Mouse (Mus musculus) urinary bladder, postnatal 4 days (tissue): ENCODE measurements around the gene Kat14.
"Not testable (repeated sequence)": the region's sequence is repeated elsewhere in the genome, so short reads cannot be mapped to it uniquely, and the experiment has no call there.

Experiments used
- DNase-seq, 2 experiments: peaks; one replicate each; pipeline ENCODE4 v3.0.0; 2021 to 2022; ENCODE audit warnings: low spot score in 2 of 2

Kat14 gene

DNA sequence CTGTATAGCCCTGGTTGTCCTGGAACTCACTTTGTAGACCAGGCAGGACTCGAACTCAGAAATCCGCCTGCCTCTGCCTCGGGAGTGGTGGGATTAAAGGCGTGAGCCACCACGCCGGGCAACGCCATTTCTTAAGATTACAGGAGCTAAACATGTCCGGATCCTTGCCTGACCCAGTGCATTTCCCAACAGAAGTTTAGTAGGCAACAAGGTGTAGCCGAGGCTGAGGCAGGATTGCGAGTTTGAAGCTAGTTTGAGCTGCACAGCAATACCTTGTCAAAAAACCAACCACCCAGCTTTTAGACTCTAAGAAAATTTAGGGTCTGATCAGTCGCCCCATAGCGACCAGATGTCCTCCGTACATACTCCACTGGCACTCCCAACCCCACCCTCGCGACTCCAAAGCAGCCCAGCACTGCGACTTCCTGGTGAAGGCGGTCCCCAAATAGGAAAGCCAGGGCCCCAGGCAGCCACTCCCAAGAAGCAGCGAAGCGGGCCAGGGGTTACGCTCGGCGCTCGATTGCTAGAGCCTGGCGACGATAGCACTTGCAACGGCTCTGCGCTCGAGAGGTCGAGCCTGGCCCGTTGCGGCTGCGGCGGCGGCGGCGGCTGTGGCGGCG lies at the start of gene Kat14, which contains the start of gene Pet117:
TSS of gene Kat14 (plus strand) at position 584 of the 620 bp plus-strand sequence.
TSS of gene Pet117 (plus strand) at position 597 of the 620 bp plus-strand sequence.
- DNase-seq: peak; percentile 92 to 94

DNA sequence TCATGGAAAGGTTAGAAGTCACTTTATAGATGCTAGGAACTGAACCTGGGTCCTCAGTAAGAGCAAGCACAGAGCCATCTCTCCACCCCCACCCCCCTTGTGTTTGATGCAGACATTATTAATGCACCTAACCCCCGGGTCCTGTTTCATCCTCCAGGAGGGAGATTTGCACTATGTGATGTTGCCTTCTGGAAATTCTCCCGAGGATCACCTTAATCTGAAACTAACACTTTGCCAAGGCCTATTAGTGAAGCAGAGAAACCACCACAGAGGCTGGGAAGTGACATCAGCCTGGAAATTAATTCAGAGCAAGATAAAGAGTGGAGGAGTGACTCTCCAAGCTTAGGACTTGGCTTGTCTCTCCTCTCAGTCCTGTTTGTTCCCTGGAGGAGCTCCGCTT lies 44.6 kb upstream of the Kat14 start:
- no peak for DNase-seq

DNA sequence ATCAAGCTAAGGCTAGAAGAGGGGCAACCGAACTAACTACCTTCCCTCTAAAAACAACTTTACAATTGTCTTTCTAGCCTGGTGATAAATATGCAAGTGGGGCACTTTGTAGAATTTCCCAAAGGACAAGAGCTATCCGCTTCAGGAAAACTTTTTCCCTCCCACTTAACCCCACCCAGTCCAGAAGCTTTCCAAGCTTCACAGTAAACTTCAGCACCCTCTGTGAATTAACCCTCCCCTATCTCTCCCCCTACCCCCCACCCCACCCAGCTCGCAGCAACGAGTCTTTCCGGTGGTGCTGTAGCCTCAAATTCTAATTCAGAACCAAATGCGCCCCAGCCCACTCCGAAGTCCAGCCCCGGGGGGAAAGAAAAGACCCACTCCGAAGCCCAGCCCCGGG lies 39.3 kb upstream of the Kat14 start:
- no peak for DNase-seq

DNA sequence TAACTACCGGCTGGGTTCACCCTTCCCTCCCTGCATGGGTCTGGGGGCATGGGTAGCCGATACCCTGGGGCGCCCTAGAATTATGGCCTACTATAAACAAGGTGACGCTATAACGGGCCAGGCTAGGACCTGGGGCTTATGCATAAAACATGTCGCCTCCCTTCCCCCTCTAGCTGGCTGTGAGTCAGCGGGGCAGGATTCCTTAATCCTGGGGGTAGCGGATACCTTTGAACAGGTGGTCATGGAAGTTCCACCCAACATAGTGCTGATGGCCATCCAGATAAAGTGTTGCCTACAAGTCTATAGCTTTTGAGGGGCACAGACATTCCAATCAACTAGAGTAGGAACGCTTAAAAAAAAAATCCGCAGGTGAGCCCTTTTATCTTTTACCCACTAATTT lies 38.8 kb upstream of the Kat14 start:
- no peak for DNase-seq

DNA sequence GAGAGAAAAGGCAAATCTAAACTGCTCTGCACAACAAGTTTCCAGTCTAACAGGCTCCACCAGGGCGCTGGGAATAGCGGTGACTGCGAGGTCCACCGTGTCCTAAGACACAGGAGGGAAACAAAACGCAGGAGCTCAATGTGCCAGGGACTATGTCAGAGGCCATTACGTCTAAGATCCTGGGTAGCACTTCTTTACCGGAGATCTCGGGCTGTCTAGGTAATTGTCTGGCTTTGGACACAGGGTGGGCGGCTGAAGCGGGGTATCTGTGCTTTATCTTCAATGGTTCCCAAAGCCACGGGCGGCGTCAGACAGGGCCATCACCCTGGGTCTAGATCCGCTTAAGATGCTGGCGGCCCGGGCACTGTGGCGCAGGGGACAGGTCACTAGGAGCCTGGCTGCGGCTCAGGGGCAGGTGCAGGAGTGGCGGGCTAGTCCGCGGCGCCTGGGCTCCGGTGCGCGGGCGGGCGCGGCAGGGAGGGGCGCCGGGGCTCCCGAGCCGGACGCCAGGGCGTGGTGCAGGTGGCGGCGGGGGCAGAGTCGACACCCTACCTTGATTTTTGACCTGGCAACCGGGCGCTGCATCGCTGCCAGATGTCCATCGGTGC lies 38.3 kb upstream of the Kat14 start:
- DNase-seq: no peak

DNA sequence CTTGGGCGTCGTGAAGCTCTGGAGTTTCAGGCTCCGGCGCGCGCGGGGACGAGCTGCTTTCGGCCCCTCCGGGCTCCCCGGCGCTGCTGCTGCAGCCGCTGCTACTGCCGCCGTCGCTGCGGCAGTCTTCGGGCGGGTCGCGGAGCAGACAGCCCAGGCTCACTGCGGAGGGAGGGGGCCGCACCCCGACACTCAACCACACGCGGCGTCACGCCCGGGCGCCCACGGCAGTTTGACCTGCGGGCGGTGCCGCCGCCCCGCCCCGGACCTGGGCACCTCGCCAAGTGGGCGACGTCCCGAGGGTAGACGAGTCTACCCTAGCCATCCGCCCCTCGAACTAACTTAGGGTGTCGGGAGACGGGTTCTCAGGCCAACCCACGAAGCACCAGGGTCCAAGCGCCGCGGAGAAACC lies 37.8 kb upstream of the Kat14 start:
- DNase-seq: peak; percentile 20 to 64

DNA sequence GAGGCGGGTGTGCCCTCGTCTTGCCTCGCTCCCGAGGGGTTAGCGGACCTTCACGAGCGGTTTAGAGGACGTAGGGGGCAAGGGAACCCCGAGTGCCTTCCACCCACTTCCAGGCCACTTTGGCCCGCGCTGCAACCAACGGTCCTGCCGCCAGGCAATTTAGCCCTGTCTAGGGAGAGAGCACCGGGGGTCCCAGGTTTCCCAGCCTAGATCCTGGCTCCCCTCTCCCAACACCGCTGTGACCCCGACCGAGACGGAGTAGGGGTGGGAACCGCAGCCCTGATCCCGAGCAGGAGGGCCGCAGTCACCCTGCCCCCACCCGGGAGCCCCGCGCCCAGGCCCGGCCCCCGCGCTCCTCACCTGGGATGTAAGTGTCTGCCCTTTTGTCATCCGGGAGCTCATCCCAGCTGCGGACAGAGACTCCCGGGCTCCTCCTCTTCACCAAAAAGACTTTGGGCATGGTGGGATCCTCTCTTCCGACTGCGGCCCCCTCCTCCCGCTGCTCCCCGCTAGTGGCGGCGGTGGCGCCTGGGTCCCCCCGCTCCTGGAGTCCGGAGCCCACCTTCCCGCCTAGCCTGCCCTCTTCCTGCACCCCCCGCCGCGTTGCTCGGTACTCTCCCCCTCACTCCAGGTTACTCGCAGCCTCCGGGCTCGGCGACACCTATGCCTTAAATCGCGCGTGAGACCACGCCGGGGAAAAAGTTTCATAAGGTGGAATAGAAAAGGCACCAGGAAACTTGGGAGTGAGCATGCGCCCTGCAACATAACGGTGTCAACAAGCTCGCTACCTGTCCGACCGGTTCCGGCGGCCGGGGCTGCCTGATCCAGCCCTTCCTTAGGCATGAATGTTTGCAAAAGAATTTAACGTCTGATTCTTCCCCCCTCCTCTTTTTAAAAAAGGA lies 37.1 kb upstream of the Kat14 start, which contains the start of gene Ovol2:
TSS of gene Ovol2 (minus strand) at position 746 of the 902 bp plus-strand sequence.
- DNase-seq: peak; percentile 31 to 72

DNA sequence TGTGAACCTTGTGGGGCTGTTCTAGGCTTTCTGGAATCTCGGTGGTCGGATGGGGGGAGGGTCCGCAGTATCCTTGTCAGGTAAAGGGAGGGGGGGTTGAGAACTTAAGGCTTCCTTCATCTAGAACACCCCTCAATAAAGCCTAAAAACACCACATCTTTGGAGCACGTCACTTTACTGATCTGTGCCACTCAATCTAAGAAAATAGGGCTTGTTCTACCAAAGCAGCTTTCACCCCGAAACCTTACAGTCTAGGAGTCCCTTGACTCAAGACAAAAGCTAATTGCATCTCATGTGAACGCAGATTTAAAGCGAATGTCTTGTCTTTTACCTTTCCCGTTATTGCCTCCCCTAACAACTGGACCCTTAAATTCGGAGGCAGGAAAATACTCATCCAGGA lies 36.3 kb upstream of the Kat14 start:
- no peak for DNase-seq

DNA sequence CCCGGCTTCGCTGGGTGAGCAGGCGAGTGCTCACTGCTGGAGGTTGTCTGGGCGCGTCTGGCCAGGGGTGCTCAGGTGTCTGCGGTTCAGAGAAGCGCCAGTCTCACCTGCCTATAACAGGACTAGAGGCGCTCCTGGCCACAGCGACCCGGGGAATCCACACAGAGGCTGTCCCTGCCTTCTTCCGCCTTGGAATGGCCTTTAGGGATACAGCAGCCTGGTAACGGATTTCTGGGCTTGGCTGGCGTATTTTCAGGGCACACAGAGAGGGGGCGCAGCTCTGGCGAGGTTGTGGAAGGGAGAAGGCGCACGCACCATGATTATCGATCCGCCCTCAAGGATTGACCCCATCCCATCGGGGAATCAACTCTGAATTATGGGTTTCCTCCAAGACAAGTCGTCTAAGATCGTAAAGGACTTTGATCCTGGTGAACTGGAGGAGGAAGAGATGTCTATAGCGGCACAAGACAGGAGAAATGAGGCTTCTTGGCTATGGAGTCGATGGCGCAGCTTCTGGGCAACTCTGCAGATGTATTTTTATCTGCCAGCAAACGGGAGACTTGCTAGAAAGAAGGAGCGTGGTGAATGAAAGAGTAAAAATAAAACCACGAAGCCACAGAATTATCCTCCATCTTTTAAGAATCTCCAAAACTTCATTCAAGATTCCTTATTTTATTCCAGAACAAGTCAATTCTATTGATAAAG lies 35.5 kb upstream of the Kat14 start:
- no peak for DNase-seq

DNA sequence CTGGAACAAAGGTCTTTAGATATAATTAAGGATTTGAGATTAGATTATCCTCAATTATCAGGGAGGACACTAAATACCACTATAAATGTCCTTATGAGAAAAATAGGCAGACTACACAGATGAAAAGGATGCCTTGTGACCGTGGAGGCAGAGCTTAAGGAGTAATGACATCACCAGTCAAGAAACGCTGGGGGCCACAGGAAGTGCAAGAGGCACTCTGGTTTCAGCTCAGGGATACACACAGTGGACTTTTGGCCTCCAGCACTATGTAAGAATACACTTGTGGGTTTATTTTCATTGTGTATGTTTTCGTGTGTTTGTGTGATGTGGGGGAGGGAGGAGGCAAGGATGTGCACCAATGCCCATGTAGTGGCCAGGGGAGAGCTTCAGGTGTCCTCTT lies 31.6 kb upstream of the Kat14 start:
- no peak for DNase-seq

DNA sequence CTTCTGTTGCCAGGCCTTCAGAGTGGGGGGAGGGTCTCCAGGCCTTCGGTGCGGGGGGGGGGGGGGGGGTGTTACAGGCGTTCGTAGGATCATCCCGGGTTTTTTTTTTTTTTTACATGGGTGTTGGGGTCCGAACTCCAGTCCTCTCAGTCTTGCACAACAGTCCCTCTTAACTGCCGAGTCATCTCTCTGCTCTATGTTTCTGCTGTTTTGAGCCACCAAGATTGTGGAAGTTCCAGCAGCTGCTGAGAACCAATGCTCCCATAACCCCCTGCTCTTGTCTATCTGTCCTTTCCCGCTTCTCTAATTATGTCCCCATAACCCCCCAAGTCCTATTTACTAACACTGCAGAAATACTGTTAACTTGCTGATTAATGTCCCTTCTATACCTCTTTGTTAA lies 31.1 kb upstream of the Kat14 start:
- DNase-seq: no peak

DNA sequence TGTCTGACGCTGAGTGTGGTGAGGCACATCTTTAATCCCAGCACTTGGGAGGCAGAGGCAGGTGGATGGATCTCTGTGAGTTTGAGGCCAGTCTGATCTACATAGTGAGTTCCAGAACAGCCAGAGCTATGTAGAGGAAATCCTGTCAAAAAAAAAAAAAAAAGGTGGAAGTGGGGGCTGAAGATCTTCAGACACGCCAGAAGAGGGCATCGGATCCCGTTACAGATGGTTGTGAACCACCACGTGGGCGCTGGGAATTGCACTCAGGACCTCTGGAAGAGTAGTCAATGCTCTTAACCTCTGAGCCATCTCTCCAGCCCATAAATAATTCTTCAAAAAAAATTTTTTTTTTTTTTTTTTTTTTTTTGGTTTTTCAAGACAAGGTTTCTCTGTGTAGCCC lies 30.6 kb upstream of the Kat14 start:
- not testable (repeated sequence) for DNase-seq

DNA sequence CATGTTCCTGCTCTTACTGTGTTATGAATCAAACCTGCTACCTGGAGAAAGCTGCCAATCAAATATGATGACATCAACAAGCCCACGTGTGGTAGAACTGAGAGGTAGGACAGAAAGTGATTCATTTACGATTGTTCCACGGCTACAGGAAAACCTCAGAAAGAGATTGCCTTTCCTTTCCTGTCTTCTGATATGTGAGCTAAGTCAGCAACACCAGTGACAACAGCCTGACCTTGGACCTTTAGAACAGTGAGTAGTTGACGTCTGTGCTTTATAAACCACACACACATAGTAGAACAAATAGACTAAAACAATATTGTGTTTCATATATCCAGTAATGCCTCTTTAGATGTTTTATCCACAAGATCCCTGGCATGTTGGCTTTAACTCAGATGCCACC lies 25.6 kb upstream of the Kat14 start:
- no peak for DNase-seq

DNA sequence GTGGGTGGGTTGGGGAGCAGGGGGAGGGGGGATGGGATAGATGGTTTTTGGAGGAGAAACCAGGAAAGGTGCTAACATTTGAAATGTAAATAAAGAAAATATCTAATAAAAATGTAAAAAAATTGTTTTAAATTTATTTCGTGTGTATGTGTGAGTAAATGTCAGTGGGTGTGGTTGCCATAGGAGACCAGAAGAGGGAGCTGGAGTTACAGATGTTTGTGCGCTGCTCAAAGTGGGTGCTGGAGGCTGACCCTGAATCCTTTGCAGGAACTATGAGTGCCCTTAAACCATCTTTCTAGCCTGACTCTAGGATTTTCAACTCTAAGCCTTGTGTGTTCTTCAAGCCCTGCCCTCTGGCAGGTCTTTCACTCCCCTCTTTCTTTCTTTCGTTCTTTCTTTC lies 20.3 kb upstream of the Kat14 start:
- DNase-seq: no peak

DNA sequence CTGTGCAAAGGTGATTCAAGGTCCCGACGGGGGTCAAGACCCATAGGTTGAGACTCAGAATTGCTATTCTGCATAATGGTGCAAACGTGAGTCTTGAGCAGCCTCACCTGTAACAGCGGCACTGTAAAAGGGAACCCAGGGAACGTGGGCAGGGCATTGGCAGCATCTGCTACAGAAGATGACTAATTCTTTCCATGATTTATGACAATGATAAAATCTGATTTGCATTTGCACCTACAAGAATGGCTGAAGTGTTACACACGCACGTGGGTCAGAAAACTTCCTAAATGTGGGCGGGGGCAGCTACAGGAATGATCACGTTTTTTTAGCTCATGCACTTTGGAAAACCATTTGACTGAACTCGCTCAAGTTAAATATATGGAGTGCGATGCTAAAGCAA lies 15.9 kb upstream of the Kat14 start:
- no peak for DNase-seq

DNA sequence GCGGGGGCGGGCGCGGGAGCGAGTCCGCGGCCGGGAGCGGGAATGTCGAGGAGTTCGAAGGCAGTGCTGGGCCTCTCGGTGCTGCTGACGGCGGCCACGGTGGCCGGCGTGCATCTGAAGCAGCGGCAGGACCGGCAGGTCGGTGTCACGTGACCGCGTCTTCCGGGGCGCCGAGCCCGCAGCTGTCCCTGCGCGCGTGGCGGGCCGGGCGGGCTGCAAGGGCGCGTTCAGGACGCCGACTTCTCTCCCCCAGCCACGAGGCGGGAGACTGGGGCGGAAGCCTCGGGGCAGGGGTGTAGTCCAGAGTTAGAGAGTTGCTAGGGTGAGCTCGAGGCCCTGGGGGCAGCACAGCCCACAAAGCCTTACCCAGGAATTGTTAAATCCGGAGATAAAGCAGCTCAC lies 238 bp downstream of the Kat14 start:
- DNase-seq: peak; percentile 70 to 81

DNA sequence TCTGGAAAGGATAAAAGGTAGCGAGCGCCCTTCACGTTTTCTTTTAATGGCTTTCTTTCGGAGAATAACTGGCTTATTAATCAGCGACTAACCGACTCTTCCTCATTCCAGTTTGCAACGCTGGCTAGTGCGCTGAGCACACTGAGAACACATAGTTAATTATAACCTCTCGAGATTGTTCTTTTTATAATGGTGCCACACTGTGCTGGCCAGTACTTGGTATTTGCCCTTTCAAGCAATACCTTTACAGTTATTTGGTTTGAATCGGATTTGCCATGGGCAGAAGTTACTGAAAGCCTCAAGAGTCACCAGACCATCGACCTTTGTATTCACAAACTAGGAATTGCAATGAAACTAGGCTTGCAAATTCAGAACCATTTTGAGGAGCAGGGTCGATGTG lies 728 bp downstream of the Kat14 start:
- DNase-seq: no peak

DNA sequence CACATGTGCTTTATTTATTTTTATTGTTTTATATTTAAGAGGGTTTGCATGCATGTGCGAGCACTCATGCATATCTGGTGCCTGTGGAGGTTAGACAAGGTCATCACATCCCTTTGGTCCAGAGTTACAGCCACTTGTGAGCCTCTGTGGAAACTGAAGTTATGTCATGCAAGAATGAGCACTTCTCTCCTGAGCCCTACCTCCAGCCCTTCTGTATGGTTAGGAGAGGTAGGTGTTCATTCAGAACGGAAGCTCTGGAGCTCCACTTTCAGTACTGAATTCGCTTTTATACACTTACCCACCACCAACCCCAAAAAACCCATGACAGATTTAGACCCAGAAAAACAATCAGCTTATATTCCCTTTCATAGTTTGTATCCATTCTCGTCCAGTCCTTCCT lies 2.8 kb downstream of the Kat14 start:
- DNase-seq: no peak

DNA sequence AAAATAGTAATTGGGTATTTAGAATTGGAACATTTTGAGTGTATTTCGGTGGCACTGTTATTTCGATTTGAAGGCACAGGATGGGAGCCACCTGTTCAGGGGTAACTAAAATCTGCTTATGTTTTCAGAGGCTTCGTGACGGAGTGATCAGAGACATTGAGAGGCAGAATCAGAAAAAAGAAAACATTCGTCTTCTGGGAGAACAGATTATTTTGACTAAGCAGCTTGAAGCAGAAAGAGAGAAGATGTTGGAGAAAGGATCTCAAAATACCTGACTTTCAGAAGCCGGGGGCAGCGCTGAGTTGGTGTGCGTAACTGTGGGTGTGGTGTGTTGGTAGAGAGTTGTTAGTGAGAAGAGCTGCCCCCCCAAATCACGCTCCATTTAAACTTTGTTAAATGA lies 4.3 kb downstream of the Kat14 start:
- no peak for DNase-seq

DNA sequence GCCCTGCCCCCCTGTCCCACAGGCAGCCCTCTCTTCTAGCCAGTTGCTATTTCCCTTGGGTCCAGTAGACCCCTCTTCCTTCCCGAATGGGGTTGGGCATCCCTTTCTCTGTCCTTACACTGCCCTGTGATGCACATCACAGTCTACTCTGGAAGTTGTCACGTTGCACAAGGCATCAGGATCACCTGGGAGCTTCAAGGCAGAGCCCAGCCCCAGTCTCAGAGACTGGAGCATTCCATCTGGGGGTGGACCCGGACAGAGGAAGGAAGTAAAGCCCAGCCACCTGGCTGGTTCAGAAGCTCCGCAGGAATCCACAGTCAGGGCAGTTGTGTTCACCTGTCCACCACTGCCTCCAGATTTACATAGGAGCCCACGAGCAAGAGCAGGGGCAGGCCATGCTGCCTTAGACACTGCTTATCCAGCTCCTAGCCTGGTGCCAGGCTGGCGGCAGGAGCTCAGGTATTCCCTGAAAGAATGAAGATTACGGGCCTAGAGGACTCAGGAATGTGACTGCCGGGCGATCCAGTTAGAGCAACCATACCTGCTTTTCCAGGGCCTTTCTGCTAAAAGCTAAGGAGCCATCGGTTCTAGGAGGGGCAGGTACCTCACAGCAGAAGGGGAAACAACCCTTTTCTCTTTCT lies 6.4 kb downstream of the Kat14 start:
- no peak for DNase-seq

DNA sequence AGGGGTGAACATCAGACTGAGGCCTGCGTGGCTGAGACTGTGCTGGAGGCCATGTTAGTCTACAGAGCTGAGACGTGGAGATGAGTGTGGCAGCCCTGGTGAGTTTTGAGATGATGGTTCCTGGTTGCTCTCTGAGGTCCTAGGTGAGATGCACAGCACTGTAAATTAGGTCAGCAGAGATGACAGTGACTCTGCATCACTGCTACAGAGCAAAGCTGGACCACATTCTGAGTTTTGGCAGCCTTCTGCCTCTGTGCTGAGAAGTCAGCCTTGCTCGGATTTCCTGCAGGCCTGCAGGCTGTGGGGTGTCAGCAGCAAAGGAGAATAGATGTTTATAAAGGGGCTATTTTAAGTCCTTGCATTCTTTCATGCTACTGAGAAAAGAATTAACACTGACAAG lies 12.5 kb downstream of the Kat14 start:
- no peak for DNase-seq

DNA sequence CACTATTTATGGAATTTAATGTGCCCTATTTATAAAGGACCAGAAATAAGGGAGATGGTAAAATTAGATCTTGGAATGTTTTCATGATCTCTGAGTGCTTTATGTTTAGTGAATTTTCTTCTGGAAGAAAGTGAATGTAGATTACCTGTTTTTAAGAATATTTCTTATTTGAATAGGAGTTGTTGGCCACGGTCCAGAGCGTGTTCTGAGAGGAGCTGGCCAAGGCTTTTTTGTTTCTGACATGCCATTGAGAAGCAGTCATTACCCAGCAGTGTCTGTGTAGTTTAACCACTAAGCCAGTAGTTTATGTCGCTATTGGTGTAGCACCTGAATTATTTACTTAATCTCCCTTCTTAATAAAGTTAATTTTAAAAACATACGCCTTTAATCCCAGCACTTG lies 13.0 kb downstream of the Kat14 start:
- DNase-seq: no peak
